Mouse (Mus musculus) activated CD4-positive, CD25-positive, alpha-beta regulatory T cell, adult 4 months (primary cell): ENCODE results near the gene Tmem176a. TPM values are rescaled to one million over a fixed set of nuclear protein-coding genes. Genes with fewer than 3 reads are reported as not detected.

Source experiments
- ATAC-seq: one replicate; pipeline ENCODE4 v1.8.0; 2017
- polyA plus RNA-seq, 2 experiments: library from polyadenylated mRNA; unstranded; fragments of 100-300 nt; shearing (Covaris generic); gene quantifications; one replicate each; pipeline ENCODE4 v1.2.1; 2017

The Tmem176a gene
- polyA plus RNA-seq, 2 experiments from 2014 or later: 14.5 to 16.2 TPM

- ATAC-seq: no peak
Observed at GRCm38 (mm10) chr6:48894938-48895818, 54.5 kb downstream of the Tmem176a start.

- no peak for ATAC-seq
Observed at GRCm38 (mm10) chr6:48895941-48896340, 55.2 kb downstream of the Tmem176a start.

Other genes starting within 250 kb of the Tmem176a start
- 1 to 10 TPM; 2.1 to 3.3 TPM for gene Repin1, start 247.0 kb upstream of the Tmem176a start, polyA plus RNA-seq
- not detected for gene Gm44965, start 247.0 kb upstream of the Tmem176a start, polyA plus RNA-seq
- gene Zfp775, start 238.9 kb upstream of the Tmem176a start, polyA plus RNA-seq: 1 to 10 TPM; 4.8 to 6.1 TPM
- 1 to 10 TPM; 1.2 to 1.7 TPM for gene AI854703, start 214.2 kb upstream of the Tmem176a start, polyA plus RNA-seq
- 100 to 1,000 TPM in 1 of 2 experiments, 10 to 100 TPM in 1; 97.4 to 135 TPM for gene Gimap8, start 193.7 kb upstream of the Tmem176a start, polyA plus RNA-seq
- 100 to 1,000 TPM; 237 to 239 TPM for gene Gimap9, start 164.8 kb upstream of the Tmem176a start, polyA plus RNA-seq
- 1,000 to 10,000 TPM; 1,705 to 1,816 TPM for gene Gimap4, start 156.4 kb upstream of the Tmem176a start, polyA plus RNA-seq
- gene Gimap6, start 132.7 kb upstream of the Tmem176a start, polyA plus RNA-seq: 100 to 1,000 TPM; 849 to 944 TPM
- 10 to 100 TPM; 42.8 to 45.0 TPM for gene Gm28053, start 122.3 kb upstream of the Tmem176a start, polyA plus RNA-seq
- 100 to 1,000 TPM; 444 to 529 TPM for gene Gimap7, start 122.3 kb upstream of the Tmem176a start, polyA plus RNA-seq
- 100 to 1,000 TPM; 321 to 429 TPM for gene Gimap1, start 101.9 kb upstream of the Tmem176a start, polyA plus RNA-seq
- 100 to 1,000 TPM; 198 to 220 TPM for gene Gimap5, start 94.7 kb upstream of the Tmem176a start, polyA plus RNA-seq
- 1,000 to 10,000 TPM; 1,102 to 1,198 TPM for gene Gimap3, start 70.1 kb upstream of the Tmem176a start, polyA plus RNA-seq
- 10 to 100 TPM; 19.4 to 29.2 TPM for gene Tmem176b, start 577 bp downstream of the Tmem176a start, polyA plus RNA-seq
- not detected for gene Aoc1, start 32.0 kb downstream of the Tmem176a start, polyA plus RNA-seq
- gene 1600015I10Rik, start 89.0 kb downstream of the Tmem176a start, polyA plus RNA-seq: not detected
- under 1 TPM in 1 of 2 experiments, not detected in 1; 0.79 TPM for gene Doxl2, start 134.0 kb downstream of the Tmem176a start, polyA plus RNA-seq
- not detected for gene Svs1, start 145.9 kb downstream of the Tmem176a start, polyA plus RNA-seq
- gene Gpnmb, start 195.6 kb downstream of the Tmem176a start, polyA plus RNA-seq: 1 to 10 TPM; 1.6 to 1.9 TPM
- gene Malsu1, start 232.9 kb downstream of the Tmem176a start, polyA plus RNA-seq: 10 to 100 TPM; 21.0 to 49.0 TPM